Mouse (Mus musculus) testis, adult 2 months (tissue): ENCODE measurements around the gene Mrps33.

Experiments
- CTCF ChIP-seq: fragments of 200-500 bp; IDR thresholded peaks from 2 replicates; pipeline ENCODE4 v1.5.1; 2012; ENCODE audit warnings: low read depth, mild to moderate bottlenecking, inconsistent platforms, low read length, moderate library complexity; ENCODE audit not compliant: control insufficient read depth, insufficient read depth, insufficient replicate concordance
- POLR2A ChIP-seq: fragments of 200-500 bp; IDR thresholded peaks from 2 replicates; pipeline ENCODE4 v1.6.1; 2012; ENCODE audit warnings: low read depth, mild to moderate bottlenecking, inconsistent platforms, low read length, moderate library complexity; ENCODE audit not compliant: control insufficient read depth

DNA sequence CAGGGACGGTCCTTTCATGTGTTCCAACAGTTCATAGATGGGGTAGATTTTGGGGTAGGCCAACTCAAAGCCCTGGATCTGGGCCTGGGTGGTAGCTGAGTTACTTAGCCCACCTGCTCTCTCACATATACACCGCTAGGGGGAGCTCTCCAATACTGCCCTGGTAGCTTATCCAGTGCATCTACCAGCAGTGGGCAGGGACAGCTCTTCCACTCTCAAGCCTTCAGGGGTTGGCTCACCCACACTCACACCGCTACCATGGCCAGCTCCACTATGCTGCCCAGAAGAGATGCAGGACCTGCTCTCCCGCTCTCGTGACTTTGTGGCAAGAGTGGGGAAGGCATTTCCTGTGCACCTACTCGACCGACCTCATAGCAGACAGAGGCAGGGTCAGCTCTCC lies 38.0 kb upstream of the Mrps33 start:
- TF ChIP-seq CTCF (peak; percentile 58; the same call in 1 of the 2 replicates), POLR2A (no peak)
